Mouse (Mus musculus) c-Kit-positive CD71-positive TER-119-positive erythroid progenitor cells, embryonic 14.5 days (primary cell): ENCODE measurements at regions not wholly inside any gene's neighbourhood (a gene's known extent, or its start where the extent isn't known, plus 50 kb on each side); places are given as distances from the start of the nearest gene placed in this dataset.
"Not testable (repeated sequence)": the region's sequence is repeated elsewhere in the genome, so short reads cannot be mapped to it uniquely, and the experiment has no call there.

ENCODE experiments used
- DNase-seq: peaks from one replicate; pipeline ENCODE4 v3.0.0-alpha.2; 2013; ENCODE audit warnings: low spot score

DNA sequence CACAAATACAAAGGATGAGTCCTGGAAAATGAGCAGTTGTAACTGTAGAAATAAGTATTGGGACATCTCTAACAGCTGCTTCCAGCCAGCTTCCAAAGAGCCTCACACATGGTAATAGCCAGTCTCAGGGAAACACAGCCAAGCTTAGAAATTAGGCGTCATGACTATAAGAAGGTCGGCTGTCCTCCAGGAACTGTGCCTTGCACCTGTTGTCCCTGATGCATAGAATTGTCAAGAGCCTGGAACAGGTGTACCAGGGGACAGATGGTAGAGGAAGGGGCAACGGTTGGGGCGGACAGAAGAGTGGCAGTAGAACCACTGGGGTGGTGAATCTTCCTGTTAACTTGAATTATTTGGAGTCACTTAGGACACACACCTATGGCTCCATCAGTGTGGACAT is 162.1 kb downstream of the Trib2 start:
- no peak for DNase-seq

DNA sequence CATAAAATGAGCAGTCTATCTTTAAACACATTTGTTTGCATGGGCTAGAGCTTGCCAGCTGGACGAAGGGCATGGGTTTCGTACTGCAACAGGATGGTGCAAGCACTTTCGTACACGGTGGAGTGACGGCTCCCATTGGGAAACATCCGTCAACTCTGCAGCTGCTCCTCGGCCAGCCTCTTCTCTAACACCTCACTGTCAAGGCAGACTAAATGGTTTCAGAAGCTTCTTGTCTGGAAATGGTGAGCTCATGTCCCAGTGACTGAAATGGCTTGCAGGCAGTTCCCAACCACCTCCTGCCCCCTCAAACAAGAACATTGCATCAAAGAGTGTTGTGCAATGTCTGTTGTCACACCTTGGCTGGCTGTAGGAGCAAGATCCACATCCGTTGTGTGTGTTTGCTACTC is 163.4 kb downstream of the Trib2 start:
- DNase-seq: no peak

GRCm38 (mm10) chr12:15651293-15651692 is 165.4 kb downstream of the Trib2 start:
- no peak for DNase-seq

- DNase-seq: no peak
Measured at GRCm38 (mm10) chr12:15649906-15650305, 166.8 kb downstream of the Trib2 start.

DNA sequence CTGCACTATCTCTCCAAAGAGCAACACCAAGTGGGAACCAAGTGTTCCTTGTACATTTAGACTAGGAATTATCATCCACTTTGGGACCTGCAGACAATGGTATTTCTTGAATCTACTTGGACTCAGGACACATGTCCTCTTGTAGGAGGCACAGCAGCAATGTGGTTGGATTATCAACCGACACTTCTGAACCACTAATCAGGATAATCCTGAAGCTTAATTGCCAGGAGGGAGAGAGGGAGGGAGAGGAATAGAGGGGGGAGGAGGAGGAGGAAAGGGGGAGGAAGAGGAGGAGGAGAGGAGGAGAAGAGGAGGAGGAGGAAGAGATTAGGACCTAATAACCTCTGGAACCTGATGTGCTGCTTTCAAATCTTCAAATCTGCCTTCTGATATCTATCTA is 167.5 kb downstream of the Trib2 start:
- DNase-seq: no peak

DNA sequence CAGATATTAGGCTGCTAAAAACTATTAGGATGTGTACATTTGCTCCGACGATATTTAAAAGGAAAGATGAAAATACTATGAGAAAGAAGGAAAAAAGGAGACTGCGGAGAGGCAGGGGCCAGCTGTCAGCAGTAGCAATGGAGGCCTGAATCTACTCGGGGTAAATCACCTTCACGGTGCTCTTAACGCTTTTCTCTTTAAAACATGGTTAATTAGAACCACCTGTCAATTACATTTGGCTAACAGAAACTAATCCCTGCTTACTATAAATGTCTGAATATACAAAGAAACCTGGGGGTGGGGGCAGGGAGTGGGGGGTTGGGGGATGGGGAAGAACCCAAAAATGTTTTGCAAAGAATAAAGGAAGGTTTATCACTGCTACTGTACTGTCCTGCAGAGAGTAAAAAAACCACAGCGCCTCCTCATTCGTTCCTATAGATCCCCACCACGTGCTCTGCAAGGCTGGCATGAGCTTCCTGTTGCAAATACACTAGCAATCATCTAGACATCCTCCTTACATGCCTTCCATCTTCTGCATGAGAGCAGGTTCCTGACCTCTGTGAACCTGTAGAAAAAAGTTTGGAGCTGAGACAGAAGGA is 172.5 kb downstream of the Trib2 start:
- DNase-seq: no peak

DNA sequence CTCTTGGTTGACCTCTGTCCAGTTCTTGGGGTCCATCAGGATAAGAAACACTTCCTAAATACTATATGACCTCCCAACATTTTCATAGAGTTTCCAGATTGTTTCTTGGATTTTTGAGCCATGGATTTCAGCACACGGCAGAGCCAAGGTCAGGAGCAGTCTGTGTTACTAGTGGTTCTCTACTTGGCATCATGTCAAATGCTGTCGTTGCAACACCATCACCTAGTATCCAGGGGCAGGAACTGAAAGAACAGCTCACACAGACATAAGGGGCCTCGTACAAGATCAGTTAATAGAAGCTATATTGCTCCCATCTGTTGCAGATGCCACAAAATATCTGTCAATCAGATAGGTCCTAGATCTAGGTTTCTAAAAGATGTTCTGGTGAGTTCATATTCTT is 173.1 kb downstream of the Trib2 start:
- DNase-seq: no peak

- no peak for DNase-seq
Measured at GRCm38 (mm10) chr12:15640320-15640719, 176.4 kb downstream of the Trib2 start.

DNA sequence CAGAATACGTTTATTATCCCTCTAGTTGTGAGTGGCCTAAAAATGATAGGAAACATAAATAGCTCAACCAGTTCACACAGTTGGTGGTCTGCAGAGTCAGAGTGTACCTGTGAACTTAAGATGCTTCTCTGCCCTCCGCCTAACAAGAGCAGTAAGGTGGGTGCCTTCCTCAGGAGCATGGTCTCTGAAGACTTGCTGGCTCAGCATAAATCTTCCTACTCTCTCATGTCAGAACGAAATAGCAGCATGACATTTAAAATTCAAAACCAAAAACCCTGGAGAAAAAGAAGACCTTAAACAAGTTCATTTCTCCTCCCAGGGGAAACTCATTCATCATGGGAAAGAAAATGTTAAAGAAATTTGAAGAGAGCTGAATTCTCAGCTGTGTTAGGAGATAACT is 186.8 kb downstream of the Trib2 start:
- DNase-seq: no peak

DNA sequence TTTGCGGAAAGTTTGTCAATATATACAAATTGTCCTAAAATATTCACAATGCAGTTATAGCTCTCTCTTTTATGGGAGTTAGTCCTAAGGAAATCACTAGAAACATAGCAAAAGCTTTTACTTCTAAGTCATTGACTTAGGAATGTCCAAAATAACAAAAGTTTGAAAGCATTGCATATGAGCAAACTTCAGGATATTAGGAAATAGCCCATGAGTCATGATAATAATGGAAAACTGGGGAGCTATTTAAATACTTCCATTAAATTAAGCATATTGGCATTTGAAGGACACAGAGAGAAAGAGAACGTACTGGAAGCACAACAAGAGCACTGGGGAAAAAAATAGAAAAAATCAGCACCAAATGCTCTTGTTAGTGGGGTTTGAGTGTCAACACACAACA is 197.2 kb downstream of the Trib2 start:
- no peak for DNase-seq

GRCm38 (mm10) chr12:15617312-15617711 is 199.4 kb downstream of the Trib2 start:
- DNase-seq: no peak

DNA sequence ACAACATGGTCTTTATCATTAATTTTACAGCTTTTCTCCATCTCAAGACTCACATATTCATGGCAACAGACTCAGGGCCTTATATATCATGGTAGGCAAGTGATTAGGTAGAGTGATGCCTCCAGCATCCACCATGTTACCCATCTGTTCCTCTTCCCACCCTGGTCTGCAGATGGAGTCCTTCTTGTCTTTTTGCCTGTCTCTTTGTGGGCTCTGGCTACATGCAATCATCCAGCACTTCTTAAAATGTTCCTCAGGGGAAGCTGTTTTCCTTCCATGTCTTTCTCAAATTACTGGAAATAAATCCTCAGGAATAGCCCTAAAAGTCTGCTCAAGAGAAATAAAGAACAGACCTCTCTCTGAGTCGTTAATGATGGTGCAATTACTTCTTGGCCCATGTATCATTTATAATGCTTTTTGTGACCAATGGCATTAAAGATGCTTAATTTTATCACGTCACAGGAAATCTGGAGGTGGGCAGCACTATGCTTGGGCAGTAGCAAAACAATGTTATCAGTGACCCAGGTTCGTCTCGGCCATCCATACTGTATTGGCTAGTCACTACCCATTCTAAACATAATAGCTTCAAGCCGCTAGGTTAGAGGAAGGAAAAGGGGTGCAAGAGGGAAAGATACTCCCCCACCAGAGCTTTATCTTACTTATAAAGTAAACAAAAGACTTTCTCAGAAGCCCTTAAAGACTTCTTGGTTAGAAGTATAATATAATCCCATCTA is 204.7 kb downstream of the Trib2 start:
- DNase-seq: no peak

GRCm38 (mm10) chr12:15607091-15607490 is 209.6 kb downstream of the Trib2 start:
- no peak for DNase-seq

DNA sequence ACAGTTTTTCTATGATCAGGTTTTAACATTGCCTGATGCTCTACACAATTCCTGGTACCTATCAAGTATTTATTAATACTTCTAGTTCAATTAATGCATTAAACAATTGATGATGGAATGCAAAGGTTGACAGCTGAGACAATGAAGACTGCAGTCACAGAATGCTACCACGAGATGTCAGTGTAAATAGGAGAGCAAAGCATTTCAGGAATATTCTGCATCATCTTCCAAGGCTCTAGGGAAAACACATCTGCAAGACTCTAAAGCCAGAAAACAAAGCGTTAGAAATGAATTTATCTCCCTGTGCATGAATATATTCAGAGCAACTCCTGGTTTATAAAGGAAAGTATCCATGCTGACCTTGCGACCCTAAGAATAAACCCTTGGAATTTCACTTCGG is 210.6 kb downstream of the Trib2 start:
- DNase-seq: no peak

- DNase-seq: no peak
Measured at GRCm38 (mm10) chr12:15604630-15605029, 212.1 kb downstream of the Trib2 start.

- no peak for DNase-seq
Measured at GRCm38 (mm10) chr12:15603885-15604284, 212.8 kb downstream of the Trib2 start.

GRCm38 (mm10) chr12:15603319-15603718 is 213.4 kb downstream of the Trib2 start:
- DNase-seq: no peak

DNA sequence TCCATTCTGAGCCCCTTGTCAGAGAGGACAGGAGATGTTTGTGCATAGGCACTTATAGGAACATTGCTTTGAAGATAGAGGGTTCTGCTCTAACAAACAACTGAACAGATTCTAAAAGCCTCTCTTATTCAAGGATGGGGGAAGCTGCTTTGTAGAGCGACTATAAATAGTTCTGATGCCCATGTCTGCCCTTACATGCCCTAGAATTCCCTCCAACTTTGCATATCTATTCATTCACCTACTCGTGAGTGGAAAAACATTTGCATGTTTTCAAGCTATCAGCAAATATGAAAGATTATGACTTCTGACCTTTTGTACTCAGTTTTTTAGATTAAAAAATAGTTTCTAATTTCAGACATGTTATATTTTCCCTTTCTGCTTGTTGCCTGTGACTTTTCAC is 222.0 kb downstream of the Trib2 start:
- no peak for DNase-seq

GRCm38 (mm10) chr12:15587864-15588263 is 228.9 kb downstream of the Trib2 start:
- DNase-seq: not testable (repeated sequence)

DNA sequence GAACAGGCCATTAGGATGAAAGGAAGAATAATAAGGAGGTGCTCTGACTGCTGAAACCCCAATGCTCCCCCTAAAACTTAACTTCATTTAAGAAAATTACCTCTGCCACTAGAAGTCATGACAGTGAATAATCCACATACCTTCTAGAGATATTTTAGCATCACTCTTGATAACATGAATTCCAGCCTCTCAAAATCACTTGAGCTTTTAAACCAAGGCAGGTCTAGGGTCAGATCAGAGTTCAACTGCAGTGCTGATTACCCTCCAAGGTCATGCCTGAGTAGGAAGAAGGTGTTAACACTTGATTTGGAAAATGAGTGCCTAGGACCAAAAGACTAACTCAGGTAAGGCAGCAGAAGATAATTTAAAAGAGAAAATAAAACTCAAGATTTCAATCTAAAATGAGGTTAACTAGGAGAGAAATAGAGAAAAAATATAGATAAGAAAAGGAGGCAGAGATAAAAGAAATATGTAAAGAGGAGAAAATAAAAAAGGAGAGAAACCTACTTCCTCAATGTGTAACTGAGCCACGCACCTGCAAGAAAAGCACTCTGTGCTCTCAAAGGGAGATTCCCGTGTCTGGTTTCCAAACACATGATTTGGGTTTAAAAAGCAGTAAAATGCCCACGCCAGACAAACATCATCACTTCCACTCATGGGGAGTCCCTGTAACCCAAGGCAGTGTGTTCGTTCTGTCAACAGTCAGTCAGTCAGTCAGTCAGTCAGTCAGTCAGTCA is 229.8 kb downstream of the Trib2 start:
- no peak for DNase-seq

DNA sequence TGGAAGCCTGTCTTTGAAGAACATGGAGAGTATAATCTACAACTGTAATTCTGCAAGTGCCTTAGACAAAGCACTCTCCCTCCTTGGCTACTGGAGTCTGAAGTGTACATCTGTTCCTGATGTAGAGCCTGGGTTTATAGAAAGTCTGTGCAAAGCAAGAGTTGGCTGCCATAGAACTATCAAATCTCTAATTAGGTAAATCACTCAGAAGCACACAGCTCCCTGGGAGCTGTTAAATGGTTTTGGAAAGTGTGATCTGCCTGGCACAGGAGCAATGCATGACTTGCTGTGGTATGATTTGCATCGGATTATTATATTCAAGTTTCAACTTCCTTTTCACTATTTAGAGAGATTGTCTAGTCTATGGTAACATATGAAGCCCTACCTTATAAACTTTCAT is 230.9 kb downstream of the Trib2 start:
- no peak for DNase-seq

GRCm38 (mm10) chr12:15584721-15585120 is 232.0 kb downstream of the Trib2 start:
- DNase-seq: no peak

DNA sequence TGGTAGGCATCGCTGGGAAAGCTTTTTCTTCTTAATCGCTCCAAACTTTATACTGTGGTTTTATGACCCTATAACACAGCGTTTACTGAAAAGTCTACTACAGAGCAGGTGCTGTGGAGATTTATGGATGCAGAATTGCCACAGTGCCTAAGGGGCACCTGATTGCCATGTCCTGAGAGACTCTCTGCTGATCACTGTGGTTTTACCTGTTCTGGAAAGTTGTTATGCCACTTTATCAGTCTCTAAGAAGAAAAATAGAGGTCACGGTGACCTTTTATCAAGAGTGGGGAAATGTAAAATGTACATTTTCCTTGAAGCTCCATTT is 250.0 kb downstream of the Trib2 start:
- no peak for DNase-seq
